Mouse (Mus musculus) heart, adult 18-20 months (tissue): ENCODE results near the gene Slc25a42. TPM values are rescaled to one million over a fixed set of nuclear protein-coding genes. Genes with fewer than 3 reads are reported as not detected.

Experiments used
- DNase-seq, 2 experiments: peaks; one replicate each; pipeline ENCODE4 v3.0.0; 2021 to 2022; ENCODE audit warnings: mixed read lengths in 1 of 2
- total RNA-seq, 2 experiments: library from RNA; stranded (reverse); gene quantifications; 2 replicates each; pipeline ENCODE4 v1.2.3; 2021

The Slc25a42 gene
- total RNA-seq, 2 experiments from 2014 or later, result 53.5 to 54.8 TPM

DNA sequence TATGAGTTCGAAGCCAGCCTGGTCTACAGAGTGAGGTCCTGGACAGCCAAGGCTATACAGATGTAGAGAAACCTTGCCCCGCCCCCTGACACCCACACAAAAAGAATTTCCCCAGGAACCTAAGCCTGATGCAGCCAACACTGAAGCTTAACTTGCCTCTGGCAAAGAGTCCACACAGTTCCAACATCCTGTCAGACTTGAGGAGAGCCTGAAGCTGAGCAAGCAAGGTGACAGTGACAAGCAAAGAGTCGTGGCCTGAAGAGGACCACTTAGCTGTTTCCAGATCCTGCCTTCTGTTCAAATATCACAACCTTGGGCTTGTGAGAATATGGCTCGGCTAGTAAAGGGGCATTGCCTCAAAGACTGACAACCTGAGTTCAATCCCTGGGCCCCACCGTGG is 3.0 kb upstream of the Slc25a42 start:
- DNase-seq, result no peak

DNA sequence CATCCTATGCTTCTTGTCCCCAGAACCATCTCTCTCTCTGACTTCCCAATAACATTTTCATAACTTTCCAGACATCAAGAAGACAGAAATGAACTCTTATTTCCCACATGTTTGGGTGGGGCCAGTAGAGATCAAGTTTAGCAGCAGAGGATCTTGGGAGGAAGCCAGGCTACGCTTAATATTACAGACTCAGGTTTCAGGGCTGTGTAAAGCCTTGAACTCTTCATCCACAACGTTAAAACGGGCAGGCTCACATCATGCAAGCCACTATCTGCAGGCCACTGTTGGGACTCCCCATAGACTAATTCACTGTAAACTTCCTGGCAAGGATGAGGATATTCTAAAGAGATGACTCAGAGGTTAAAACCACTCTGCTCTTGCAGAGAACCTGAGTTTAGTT is 2.3 kb upstream of the Slc25a42 start:
- DNase-seq, result no peak

DNA sequence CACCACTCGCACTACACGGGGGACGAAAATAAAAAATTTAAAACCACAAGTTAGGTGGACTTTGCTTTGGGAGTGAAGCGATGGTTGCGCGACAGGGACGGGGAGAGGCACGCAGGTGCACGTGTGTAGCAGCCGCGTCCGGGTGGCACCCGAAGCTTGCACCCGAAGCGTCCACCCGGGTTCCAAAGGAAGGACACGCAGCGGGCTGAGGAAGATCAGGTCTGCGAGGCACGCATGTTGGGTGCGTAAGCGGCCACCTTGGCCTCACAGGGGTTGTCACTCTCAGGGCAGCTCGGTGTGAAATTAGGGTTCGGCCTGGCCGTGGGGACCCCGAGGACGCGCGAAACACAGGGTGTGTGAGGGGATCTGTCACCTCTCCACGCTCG is 386 bp downstream of the Slc25a42 start:
- no peak for DNase-seq

DNA sequence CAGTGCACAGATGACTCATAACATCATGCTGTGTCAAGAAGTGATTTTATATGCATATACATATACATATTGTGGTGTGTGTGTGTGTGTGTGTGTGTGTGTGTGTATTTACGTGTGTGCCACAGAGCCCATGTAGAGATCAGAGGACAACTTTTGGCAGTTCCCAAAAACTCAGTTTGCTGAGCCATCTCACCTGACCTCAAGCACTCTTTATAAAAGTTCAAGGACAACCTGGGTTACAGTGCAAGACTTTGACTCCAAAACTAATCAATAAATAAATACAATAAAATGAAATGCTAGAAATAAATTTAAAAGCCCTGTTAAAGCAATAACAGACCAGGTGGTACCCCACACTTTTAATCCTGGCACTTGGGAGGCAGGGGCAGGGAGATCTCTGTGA is 830 bp downstream of the Slc25a42 start:
- no peak for DNase-seq

DNA sequence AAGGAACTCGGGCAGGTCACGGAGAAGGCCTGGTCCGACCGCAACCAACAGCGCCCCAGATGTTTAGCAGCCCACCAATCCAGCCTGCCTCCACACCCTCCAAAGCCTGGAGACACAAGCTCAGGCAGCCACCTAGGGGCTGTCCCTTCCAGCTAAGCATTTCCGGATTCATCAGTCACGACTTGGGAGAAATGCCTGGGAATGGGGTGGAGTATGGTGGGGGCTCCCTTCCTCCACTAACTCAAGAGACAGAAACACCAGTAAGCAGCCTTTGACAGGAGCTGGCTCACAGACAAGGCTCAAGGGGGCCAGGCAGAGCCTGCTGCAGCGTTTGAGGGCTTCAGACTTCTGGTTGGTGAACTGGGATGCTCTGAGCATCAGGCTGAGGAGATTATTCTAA is 1.6 kb downstream of the Slc25a42 start:
- no peak for DNase-seq

DNA sequence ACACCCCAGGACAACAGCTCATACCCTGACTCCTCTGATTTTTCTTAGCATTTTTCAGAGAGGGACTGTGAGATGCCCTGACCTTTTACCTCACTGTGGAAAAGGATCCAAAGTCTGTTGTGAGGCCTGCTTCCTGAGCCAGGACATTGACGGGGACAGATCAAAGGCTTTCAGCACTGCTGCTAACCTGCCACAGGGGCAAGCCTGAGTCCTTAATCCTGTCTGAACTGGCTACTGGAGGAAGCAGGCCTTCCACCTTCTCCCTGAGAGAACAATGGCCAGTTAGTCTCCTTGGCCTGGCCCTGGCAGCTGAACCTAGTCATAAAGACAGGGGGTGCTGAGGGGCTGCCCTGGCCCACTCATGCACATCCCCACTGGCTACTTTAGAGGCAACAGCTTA is 4.0 kb downstream of the Slc25a42 start:
- DNase-seq, result no peak

DNA sequence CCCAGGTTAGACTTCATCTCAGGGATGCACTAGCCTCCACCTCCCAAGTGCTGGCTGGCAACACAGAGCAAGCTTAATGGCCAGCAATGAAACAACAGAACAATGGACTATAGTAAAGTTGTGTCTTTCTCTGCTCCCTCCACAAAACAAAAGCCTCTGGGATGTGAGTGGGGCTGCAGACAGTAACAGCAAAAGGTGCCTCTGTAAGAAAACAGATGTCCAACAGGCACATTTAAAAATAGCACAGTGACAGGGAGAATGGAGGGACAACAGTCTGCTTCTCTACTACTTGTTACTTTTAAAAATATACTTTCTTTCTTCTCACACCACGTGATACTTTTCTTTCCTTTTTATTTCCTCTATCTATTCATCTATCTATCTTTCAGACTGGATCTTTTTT is 7.3 kb downstream of the Slc25a42 start:
- no peak for DNase-seq

DNA sequence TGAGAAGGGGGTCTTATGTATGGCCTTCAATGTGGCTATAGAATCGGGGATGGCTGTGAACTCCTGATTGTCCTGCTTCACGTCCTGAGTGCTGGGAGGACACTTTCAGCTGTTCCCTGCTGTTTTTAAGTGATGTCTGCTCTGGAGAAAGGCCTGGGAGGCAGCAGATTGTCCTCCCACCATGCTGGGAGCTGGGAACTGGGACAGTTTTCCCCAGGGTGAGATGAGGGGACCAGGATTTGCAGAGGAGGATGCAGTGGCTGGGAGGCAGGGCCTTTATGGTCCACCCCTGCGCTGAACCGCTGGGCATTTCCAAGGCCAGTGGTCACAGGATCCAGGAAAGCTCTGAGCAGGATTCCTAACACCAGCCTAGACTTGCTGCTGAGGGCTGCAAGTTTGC is 9.0 kb downstream of the Slc25a42 start:
- no peak for DNase-seq

DNA sequence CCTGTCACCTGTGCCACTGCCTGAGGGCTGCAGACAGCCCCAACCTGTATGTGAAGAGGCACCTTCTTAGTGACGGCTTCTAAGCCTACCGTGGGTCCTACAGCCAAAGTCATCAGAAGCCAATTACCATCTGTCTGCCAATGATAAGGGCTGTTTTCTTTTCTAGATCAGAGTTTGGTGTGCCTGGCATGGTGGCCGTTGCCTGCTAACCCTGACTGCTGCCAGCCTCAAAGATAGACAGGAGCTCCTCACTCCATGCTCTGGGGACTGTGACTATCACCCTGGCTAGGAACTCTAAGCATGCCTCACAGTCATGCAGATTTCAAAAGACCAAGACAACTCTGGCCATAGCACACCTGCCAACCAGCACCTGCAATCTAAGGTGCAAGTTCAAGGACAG is 10.7 kb downstream of the Slc25a42 start:
- DNase-seq, result no peak

DNA sequence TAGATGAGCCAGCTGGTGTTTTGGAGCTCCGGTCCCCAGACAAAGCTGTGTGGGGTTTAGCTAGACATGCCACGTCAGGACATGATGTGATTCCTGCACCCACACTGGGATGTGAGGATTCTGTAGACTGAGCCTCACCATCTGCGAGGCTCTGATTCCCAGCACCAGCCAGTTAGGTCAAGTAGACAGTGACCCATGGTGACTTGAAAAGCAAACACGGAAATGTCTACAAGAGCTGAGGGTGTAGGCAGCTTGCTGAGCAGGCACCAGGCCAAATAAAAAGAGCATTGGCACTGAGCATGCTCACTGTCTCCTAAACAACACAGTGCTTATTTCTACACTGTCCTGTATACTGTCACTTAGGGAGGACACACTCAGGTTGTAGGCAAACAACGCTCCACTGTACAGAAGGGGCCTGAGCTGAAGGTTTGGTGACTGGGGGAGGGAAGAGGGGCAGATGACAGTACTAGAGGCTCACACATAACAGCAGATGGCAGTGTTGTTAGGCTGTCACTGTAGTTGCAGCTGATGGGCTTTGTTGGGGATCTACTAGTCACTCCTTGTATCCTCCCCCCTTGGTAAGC is 11.9 kb downstream of the Slc25a42 start:
- DNase-seq, result peak; percentile 46 to 57

DNA sequence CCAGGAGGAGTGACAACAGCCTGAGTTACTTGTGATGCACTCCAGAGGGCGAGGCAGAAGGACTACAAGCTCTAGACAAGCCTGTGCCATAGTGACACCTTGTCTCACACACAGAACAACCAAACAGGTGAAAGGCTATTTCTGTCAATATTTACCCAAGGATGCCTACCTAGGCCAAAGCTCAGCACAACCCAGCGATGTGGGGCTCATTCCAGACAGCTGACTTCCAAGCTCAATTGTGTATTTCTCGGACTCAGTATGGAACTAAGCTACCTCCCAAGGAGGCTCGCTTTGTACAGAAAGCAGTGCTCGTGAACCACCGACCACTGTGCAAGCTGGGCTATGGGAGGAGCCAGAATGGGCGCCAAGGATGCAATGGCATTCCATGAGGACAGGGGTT is 14.5 kb downstream of the Slc25a42 start:
- no peak for DNase-seq

DNA sequence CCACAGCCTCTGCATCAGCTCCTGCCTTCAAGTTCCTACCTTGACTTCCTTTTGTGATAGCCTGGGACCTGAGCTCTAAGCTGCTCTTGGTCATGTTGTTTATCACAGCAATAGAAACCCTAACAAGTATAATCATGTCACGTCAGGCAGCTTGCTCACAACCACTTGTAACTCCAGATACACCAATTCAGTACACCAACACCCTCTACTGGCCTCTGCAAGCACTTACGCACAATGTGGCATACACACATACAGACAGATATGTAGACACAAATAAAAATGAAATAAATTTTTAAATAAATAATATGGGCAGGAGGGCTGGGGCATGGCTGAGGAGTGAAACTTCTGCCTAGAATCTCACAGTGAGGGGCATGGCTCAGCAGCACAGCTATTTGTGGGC is 16.3 kb downstream of the Slc25a42 start:
- no peak for DNase-seq

DNA sequence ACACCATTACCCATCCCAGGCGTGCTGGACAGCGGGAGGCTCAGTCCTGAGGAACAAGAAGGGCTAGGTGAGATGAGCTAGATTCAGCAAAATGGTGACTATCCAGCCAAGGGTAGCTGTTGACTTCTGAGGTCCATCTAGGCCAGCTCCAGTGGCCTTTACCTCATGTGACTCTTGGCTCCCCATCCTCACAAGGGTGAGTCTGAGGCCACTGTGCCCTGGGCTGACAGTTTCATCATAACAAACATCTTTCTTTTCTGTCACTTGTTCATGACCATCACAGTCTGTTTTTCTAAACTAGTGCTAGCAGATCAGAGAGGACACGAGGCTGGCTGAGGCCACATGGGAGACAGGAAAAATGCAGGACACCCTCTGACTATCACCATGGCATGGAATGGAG is 17.9 kb downstream of the Slc25a42 start:
- no peak for DNase-seq

DNA sequence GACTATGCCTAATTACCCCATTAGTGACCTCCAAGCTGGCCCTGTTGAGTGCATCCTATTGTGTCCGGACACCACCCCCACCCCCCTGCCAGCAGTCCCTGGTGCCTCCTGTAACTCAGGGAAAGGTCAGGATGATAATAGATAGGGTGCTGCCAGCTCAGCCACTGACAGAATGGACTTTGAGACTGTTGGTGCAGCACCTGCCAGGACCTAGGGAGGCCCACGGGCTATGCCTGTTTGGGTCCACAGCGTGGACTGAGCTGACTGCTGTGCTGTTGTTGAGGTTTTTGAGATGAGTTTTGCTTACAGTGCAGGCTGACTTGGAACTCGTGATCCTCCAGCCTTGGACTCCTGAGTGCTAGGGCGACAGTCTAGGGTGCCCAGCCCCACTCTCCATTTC is 18.9 kb downstream of the Slc25a42 start:
- peak in 1 of 2 experiments; percentile 42 for DNase-seq

DNA sequence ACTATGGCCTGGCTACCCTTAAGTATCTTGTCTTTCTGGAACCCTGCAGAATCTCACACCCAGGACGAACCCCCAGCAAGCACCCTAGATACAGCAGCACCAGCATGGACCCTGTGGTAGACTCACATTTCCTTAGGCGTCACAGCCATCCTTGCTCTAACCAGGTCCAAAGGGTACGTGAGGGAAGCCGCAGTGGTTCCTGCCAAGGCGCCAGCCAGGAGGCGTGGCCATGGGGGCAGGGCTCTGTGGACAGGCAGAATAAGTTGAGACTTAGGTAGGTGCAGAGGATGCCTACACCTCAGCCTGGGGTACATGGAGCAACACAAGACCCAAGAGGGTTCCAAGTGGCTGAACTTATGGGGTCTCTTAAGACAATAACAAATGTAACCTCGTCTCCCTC is 23.4 kb downstream of the Slc25a42 start:
- DNase-seq, result peak; percentile 44 to 60

DNA sequence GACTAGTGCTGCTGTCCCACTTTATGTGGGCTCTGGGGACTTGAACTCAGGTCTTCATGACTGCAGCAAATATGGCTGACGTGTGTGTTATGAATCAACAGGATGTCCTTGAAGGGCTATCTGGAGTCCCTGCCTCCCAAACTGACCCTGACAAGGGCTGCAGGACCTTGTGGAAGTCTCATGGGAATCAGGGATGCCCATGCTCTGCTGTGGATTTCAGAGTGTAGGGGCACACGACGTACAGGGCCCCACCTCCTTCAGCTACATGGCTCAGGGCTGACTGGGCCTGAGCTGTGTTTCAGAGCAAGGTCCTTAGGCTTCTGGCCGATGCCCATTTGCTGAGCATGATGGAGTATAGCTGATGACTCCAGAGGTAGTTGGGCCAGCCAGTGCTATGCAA is 28.9 kb downstream of the Slc25a42 start:
- no peak for DNase-seq

DNA sequence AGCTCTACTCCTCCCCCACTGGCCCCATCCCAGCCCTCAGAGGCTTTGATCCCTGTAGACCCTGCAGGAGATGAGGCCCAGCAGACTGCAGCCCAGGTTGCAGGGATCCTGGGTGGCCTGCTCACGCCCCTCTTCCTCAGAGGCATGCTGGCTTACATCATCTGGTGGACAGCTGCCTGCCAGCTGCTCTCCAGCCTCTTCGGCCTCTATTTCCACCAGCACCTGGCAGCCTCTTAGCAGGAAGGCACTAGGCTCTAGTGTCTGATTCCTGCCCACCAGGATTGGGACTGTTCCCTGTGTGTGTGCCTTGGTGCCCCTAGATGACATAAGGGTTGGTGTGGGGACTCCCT is 30.2 kb downstream of the Slc25a42 start:
- no peak for DNase-seq

DNA sequence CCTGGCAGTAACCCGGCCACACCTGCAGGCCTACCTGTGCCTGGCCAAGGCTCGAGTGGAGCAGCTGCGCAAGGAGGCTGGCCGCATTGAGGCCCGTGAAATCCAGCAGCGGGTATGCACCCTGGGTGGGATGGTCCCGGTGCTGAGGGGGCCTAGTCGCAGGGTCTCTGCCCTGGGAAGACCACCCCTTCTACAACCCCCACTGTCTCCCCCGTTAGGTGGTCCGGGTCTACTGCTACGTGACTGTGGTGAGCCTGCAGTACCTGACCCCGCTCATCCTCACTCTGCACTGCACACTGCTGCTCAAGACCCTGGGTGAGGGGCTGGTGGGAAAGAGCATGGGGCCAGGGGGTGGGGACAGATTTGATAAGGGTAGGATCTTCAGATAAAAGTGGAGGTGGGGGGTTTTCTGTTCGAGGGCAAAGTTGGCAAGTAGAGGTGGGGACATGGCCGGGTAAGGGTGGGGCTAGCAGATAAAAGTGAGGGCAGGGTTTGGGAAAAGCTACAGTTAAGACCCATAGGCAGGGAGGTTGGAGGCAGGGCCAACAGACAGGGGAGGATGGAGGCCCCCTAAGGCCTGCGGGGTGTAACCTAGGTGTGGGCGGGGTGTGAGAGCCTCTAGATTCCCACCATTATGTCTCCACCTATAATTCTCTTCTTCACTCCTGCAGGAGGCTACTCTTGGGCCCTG is 30.7 kb downstream of the Slc25a42 start:
- no peak for DNase-seq

DNA sequence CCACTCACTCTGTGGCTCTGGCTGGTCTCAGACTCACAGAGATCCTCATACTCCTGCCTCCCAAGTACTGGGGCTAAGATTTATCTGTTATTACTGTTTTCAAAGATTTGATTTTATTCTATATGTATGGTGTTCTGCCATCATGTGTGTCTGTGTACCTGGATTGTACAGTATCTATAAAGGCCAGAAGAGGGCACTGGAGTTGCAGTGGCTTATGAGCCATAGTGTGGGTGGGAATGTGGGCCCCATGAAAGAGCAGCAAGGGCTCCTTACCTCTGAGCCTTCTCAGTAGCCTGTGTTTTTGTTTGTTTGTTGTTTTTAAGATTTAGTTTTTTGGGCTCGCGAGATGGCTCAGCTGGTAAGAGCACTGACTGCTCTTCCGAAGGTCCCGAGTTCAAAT is 33.0 kb downstream of the Slc25a42 start:
- DNase-seq, result no peak

DNA sequence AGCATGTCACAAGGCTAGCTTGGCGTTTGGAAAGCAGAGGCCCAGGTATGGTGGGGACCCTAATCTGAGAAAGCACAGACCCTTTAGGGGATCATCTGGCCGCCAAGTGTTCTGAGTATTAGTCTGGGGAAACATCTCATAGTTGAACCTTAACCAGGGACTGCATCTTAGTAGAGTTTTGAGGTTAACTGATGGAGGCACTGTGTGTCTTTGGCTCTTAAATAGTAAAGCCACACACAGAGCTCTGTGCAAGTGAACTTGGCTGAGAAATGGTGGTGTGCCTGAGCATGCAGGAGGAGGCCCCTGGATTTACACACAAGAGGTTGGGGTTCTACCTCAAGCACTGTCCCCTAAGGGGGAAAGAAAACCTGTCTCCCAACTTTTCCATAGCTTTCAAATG is 33.9 kb downstream of the Slc25a42 start:
- no peak for DNase-seq

DNA sequence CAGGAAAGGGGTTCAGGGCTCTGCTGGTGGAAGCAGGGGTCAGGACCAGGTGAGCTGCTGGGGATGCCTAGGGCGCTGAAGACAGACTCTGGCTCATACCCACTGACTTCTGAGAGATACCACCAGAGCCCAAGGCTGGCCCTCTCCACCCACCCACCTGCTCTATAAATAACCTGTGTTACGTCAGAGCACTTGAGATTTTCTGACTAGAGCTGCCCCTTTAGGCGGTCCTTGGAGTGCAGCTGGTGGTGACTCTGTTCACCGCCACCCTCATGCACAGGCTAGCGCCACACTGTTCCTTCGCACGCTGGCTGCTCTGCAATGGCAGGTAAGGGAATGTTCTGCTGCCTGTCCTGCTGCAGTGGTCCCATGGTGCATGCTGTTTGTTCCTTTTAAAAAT is 38.0 kb downstream of the Slc25a42 start:
- DNase-seq, result peak in 1 of 2 experiments; percentile 14

DNA sequence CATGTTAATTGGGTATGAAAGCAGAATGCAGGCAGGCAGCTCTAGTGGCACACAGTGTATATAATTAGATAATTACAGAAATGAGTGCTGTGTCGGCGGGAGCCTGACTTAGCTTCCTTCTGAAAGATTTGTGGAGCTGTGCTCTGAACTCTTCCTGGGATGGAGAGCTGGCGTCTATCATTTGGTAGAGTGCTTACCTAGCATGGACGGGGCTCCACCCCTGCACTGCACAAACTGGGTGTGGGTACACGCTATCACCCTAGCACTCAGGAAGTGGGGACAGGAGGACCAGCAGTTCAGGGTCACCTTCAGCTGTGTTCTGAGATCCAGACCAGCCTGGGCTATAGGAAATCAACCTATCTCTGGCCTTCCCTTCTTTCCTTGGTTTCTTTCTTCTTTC is 38.8 kb downstream of the Slc25a42 start:
- no peak for DNase-seq

DNA sequence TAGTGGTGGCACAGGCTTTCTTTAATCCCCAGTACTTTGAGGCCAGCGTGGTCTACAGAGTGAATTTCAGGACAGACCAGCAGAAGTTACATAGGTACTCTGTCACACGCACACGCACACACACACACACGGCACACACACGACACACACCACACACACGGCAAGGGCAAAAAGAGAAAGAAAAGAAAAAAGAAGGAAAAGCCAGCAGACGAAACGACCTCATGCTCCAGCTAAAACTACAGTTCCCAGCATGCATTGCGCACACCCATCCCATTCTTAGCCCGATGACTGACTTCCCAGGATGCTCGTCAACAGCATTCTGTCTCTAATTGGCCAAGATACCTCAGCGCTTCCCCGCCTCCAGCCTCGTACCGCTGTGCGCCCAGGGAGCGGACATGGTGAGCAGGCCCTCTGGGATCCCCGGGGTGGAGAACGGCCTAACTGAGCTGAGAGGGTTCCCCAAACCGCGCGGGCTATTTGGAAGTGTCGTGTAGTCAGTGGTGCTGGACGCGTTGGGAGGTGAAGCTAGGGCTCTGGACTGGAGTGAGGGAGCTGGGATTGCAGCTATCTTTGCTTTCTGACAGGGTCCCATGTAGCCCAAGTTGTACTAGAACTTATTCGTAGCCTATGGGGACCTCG is 39.9 kb downstream of the Slc25a42 start, which contains the start of gene Tmem161a:
TSS of gene Tmem161a (plus strand) at position 314 of the 639 bp plus-strand sequence.
- DNase-seq, result peak; percentile 94 to 97

DNA sequence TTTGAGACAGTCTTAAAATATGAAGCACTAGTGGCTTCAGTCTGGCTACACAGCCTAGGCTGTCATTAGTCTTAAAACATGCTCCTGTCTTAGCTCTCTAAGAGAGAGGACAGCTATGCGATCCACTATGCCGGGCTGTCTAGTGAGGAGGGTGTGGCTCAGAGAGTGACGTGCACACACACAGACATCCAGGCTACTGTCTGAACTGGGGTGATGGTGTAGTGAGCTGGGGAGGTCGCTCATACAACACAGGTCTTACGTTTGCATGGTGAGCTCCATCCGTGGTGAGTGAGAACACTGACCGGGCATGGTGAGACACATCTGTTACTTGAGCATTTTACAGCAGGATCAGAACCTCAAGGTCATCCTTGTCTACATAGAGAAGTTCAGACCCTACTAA is 40.9 kb downstream of the Slc25a42 start:
- DNase-seq, result no peak
